Mouse (Mus musculus) ES-E14 (cell line): ENCODE measurements around the gene Hoxb5.

Source experiments
- CHD2 ChIP-seq: IDR thresholded peaks from 2 replicates; pipeline ENCODE4 v1.6.1; 2014; ENCODE audit warnings: mild to moderate bottlenecking, low read depth, low read length, inconsistent platforms
- HCFC1 ChIP-seq: IDR thresholded peaks from 2 replicates; pipeline ENCODE4 v1.6.1; 2012; ENCODE audit warnings: low read length, inconsistent platforms, borderline replicate concordance; ENCODE audit not compliant: insufficient read depth
- MAFK ChIP-seq: IDR thresholded peaks from 2 replicates; pipeline ENCODE4 v1.6.1; 2014; ENCODE audit warnings: mild to moderate bottlenecking, low read depth, low read length, inconsistent platforms; ENCODE audit not compliant: insufficient read depth

DNA sequence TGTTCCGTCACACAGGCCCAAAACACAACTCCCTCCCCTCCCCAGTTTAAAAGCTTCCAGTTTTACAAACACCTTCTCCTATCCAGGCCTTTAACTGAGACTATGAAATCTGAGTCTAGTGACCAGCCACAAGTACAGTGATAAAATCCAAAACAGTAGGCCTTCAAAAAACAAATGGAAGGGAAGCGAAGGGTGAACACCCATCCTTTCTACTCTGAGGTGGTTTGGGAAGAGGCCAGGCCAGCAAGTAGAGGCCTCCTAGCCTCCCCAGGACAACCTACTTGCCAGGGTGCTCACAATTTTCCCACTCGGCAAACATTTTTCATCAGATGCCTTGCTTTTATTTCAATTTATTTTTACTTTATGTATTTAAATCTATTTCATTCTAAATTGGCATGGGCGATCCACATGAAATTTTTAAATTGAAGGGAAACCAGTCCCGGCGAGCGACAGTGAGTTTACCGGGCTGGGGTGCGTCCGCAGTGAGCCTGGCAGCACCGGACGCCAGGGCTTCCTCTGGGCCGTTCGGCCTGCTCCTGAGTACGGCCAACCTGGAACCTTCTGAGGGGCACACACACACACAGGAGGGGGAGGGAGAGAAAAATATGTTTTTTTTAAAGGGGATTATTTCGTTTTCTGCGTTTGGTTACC is 12.3 kb upstream of the Hoxb5 start:
- no peak for TF ChIP-seq CHD2
- TF ChIP-seq MAFK = no peak
- TF ChIP-seq HCFC1 = no peak
